Mouse (Mus musculus) MEL (cell line): Measurements from ENCODE around the gene Rbbp9. TPM values are rescaled to one million over a fixed set of nuclear protein-coding genes. Genes with fewer than 3 reads are reported as not detected.
"Not testable (repeated sequence)": the region's sequence is repeated elsewhere in the genome, so short reads cannot be mapped to it uniquely, and the experiment has no call there.

ENCODE experiments used
- DNase-seq: peaks from one replicate; pipeline ENCODE4 v3.0.0; 2011; ENCODE audit warnings: low read depth, low spot score
- H3K27ac ChIP-seq: 2 replicates; pipeline ENCODE4 v1.5.1; 2012; ENCODE audit warnings: low read depth, mild to moderate bottlenecking, control low read depth, low read length, moderate library complexity; ENCODE audit not compliant: control insufficient read depth
- H3K27me3 ChIP-seq, 2 experiments: fragments of 150-350 bp in 1 of 2; sonication (generic) in 1 of 2; 2 replicates each; pipeline ENCODE4 v1.6.1; 2012; ENCODE audit warnings: low read length in 2 of 2, mild to moderate bottlenecking in 2 of 2, improper control_type of control experiment in 1 of 2, moderate library complexity in 1 of 2; ENCODE audit not compliant: insufficient read depth in 2 of 2, control insufficient read depth in 1 of 2
- H3K36me3 ChIP-seq, 2 experiments: 2 replicates each; pipeline ENCODE4 v1.6.1; 2012 to 2014; ENCODE audit warnings: low read length in 2 of 2, improper control_type of control experiment in 1 of 2, inconsistent platforms in 1 of 2, mild to moderate bottlenecking in 1 of 2; ENCODE audit not compliant: insufficient read depth in 2 of 2, control insufficient read depth in 1 of 2
- H3K4me1 ChIP-seq, 2 experiments: fragments of 150-350 bp in 1 of 2; sonication (generic) in 1 of 2; 2 replicates each; pipeline ENCODE4 v1.6.1; 2012; ENCODE audit warnings: low read length in 2 of 2, improper control_type of control experiment in 1 of 2, mild to moderate bottlenecking in 1 of 2; ENCODE audit not compliant: insufficient read depth in 2 of 2, control insufficient read depth in 1 of 2
- H3K4me3 ChIP-seq, 2 experiments: fragments of 150-350 bp in 1 of 2; sonication (generic) in 1 of 2; 2 replicates each; pipeline ENCODE4 v1.5.1; 2012; ENCODE audit warnings: low read depth in 2 of 2, low read length in 2 of 2, mild to moderate bottlenecking in 2 of 2, moderate library complexity in 2 of 2, control low read depth in 1 of 2, improper control_type of control experiment in 1 of 2; ENCODE audit not compliant: control insufficient read depth in 1 of 2, insufficient read depth in 1 of 2
- H3K79me2 ChIP-seq: 2 replicates; pipeline ENCODE4 v1.6.1; 2012; ENCODE audit warnings: mild to moderate bottlenecking, low read length, moderate library complexity; ENCODE audit not compliant: control insufficient read depth, poor library complexity, insufficient read depth
- H3K9ac ChIP-seq: 2 replicates; pipeline ENCODE4 v1.6.1; 2012; ENCODE audit warnings: low read depth, mild to moderate bottlenecking, control low read depth, low read length, moderate library complexity; ENCODE audit not compliant: control insufficient read depth, poor library complexity, severe bottlenecking
- H3K9me3 ChIP-seq: fragments of 150-350 bp; sonication (generic); replicated peaks from 2 replicates; pipeline ENCODE4 v1.6.1; 2012; ENCODE audit warnings: mild to moderate bottlenecking, low read length, improper control_type of control experiment, moderate library complexity; ENCODE audit not compliant: insufficient read depth
- CHD1 ChIP-seq: IDR thresholded peaks from 2 replicates; pipeline ENCODE4 v1.6.1; 2012; ENCODE audit warnings: low read depth, mild to moderate bottlenecking, inconsistent platforms, low read length, improper control_type of control experiment
- CTCF ChIP-seq, 3 experiments: IDR thresholded peaks in 2 of 3; conservative IDR thresholded peaks in 1 of 3; 2 replicates each; pipeline ENCODE4 v1.5.1; 2011 to 2012; ENCODE audit warnings: low read length in 3 of 3, low read depth in 2 of 3, mild to moderate bottlenecking in 2 of 3, improper control_type of control experiment in 1 of 3, inconsistent platforms in 1 of 3, mixed read lengths in 1 of 3, moderate library complexity in 1 of 3; ENCODE audit not compliant: control insufficient read depth in 1 of 3, insufficient read depth in 1 of 3, poor library complexity in 1 of 3, severe bottlenecking in 1 of 3
- ELF1 ChIP-seq: IDR thresholded peaks from 2 replicates; pipeline ENCODE4 v1.6.1; 2014; ENCODE audit warnings: low read depth, mild to moderate bottlenecking, inconsistent platforms, low read length, improper control_type of control experiment, moderate library complexity
- EP300 ChIP-seq, 2 experiments: IDR thresholded peaks; 2 replicates each; pipeline ENCODE4 v1.6.1; 2011; ENCODE audit warnings: improper control_type of control experiment in 2 of 2, low read length in 2 of 2, low read depth in 1 of 2, mild to moderate bottlenecking in 1 of 2
- GABPA ChIP-seq: IDR thresholded peaks from 2 replicates; pipeline ENCODE4 v1.6.1; 2012; ENCODE audit warnings: low read depth, mild to moderate bottlenecking, inconsistent platforms, low read length, improper control_type of control experiment, moderate library complexity
- GATA1 ChIP-seq: IDR thresholded peaks from 2 replicates; pipeline ENCODE4 v1.6.1; 2011; ENCODE audit warnings: low read depth, low read length, improper control_type of control experiment
- HCFC1 ChIP-seq: IDR thresholded peaks from 2 replicates; pipeline ENCODE4 v1.6.1; 2012; ENCODE audit warnings: low read depth, mild to moderate bottlenecking, inconsistent platforms, low read length, improper control_type of control experiment, moderate library complexity
- MAX ChIP-seq: IDR thresholded peaks from 2 replicates; pipeline ENCODE4 v1.6.1; 2011; ENCODE audit warnings: low read length, improper control_type of control experiment
- MAZ ChIP-seq: IDR thresholded peaks from 2 replicates; pipeline ENCODE4 v1.6.1; 2012; ENCODE audit warnings: low read depth, mild to moderate bottlenecking, inconsistent platforms, low read length, improper control_type of control experiment
- MXI1 ChIP-seq: IDR thresholded peaks from 2 replicates; pipeline ENCODE4 v1.6.1; 2011; ENCODE audit warnings: mild to moderate bottlenecking, low read depth, low read length, improper control_type of control experiment
- MYB ChIP-seq: IDR thresholded peaks from 2 replicates; pipeline ENCODE4 v1.6.1; 2011; ENCODE audit warnings: mild to moderate bottlenecking, low read depth, low read length, improper control_type of control experiment
- MYC ChIP-seq: IDR thresholded peaks from 2 replicates; pipeline ENCODE4 v1.6.1; 2011; ENCODE audit warnings: low read depth, mild to moderate bottlenecking, low read length, improper control_type of control experiment, moderate library complexity
- NELFE ChIP-seq: IDR thresholded peaks from 2 replicates; pipeline ENCODE4 v1.6.1; 2011; ENCODE audit warnings: low read depth, low read length, improper control_type of control experiment
- NRF1 ChIP-seq: IDR thresholded peaks from 2 replicates; pipeline ENCODE4 v1.6.1; 2014; ENCODE audit warnings: low read depth, mild to moderate bottlenecking, inconsistent platforms, low read length, improper control_type of control experiment, moderate library complexity; ENCODE audit not compliant: poor library complexity, insufficient read depth, severe bottlenecking
- POLR2A ChIP-seq, 2 experiments: IDR thresholded peaks; 2 replicates each; pipeline ENCODE4 v1.6.1; 2011 to 2012; ENCODE audit warnings: low read length in 2 of 2, mild to moderate bottlenecking in 2 of 2, control low read depth in 1 of 2, improper control_type of control experiment in 1 of 2, low read depth in 1 of 2, moderate library complexity in 1 of 2; ENCODE audit not compliant: control insufficient read depth in 1 of 2, insufficient read depth in 1 of 2, poor library complexity in 1 of 2
- RAD21 ChIP-seq: IDR thresholded peaks from 2 replicates; pipeline ENCODE4 v1.6.1; 2011; ENCODE audit warnings: mild to moderate bottlenecking, low read depth, low read length, improper control_type of control experiment
- SMC3 ChIP-seq: IDR thresholded peaks from 2 replicates; pipeline ENCODE4 v1.6.1; 2011; ENCODE audit warnings: low read depth, low read length, improper control_type of control experiment
- TBP ChIP-seq: IDR thresholded peaks from 2 replicates; pipeline ENCODE4 v1.8.0; 2011; ENCODE audit warnings: low read depth, low read length, improper control_type of control experiment
- UBTF ChIP-seq: IDR thresholded peaks from 2 replicates; pipeline ENCODE4 v1.6.1; 2012; ENCODE audit warnings: low read depth, mild to moderate bottlenecking, inconsistent platforms, low read length, improper control_type of control experiment, moderate library complexity, borderline replicate concordance; ENCODE audit not compliant: insufficient read depth
- USF1 ChIP-seq: IDR thresholded peaks from 2 replicates; pipeline ENCODE4 v1.6.1; 2014; ENCODE audit warnings: low read depth, mild to moderate bottlenecking, inconsistent platforms, low read length, improper control_type of control experiment, moderate library complexity
- ZC3H11A ChIP-seq: IDR thresholded peaks from 2 replicates; pipeline ENCODE4 v1.6.1; 2012; ENCODE audit warnings: low read depth, mild to moderate bottlenecking, inconsistent platforms, low read length, improper control_type of control experiment
- ZNF384 ChIP-seq: IDR thresholded peaks from 2 replicates; pipeline ENCODE4 v1.6.1; 2012; ENCODE audit warnings: low read depth, mild to moderate bottlenecking, inconsistent platforms, low read length, improper control_type of control experiment
- polyA plus RNA-seq, 2 experiments: library from polyadenylated mRNA; stranded (reverse) in 1 of 2; unstranded in 1 of 2; fragments of >175 nt in 1 of 2; fragments of >200 nt in 1 of 2; gene quantifications; 2 replicates each; pipeline versions ENCODE4 v1.2.1 to v1.2.4; 2012; ENCODE audit warnings: low replicate concordance in 2 of 2, low read depth in 1 of 2; ENCODE audit not compliant: insufficient read length in 2 of 2, insufficient read depth in 1 of 2, missing spikeins in 1 of 2
- total RNA-seq: library from RNA; depleted of rRNA; stranded (reverse); fragments of 300-350 nt; gene quantifications from 2 replicates; pipeline ENCODE4 v1.2.3, GENCODE M21; 2012

The Rbbp9 gene
- total and polyA plus RNA-seq, 3 experiments: 0.08 to 0.15 TPM; not detected in 1

- DNase-seq: peak; percentile 86
- H3K27me3 ChIP-seq: no peaks in the 10 kb centered on the region
- H3K27ac ChIP-seq: 0 out of 2 replicates have a peak within 1 kb of the TSS, but pooled peaks have one; percentile 16
- H3K79me2 ChIP-seq: no peaks in the 10 kb centered on the region; the same call in 1 of the 2 replicates
- H3K9ac ChIP-seq: peak within 1 kb of the TSS; percentile 78
- peak within 1 kb of the TSS; percentile 63 to 79 for H3K4me3 ChIP-seq
- H3K9me3 ChIP-seq: no peaks in the 10 kb centered on the region
- H3K4me1 ChIP-seq: no peaks in the 10 kb centered on the region
- H3K36me3 ChIP-seq: no peaks in the 10 kb centered on the region
- TF ChIP-seq ELF1 (peak; percentile 56; the same call in 1 of the 2 replicates), MYC (0 out of 2 replicates have a peak, but pooled peaks have one; percentile 27), NELFE (peak; percentile 59), UBTF (no peak), EP300 (IDR thresholded peaks at IDR 0.05; ENCODE audit: low read depth in 1 of 2, low read length in 2 of 2) (no peak), POLR2A (IDR thresholded peaks at IDR 0.05; ENCODE audit: control insufficient read depth in 1 of 2, insufficient read depth in 1 of 2, low read depth in 1 of 2, low read length in 2 of 2, poor library complexity in 1 of 2) (peak in 1 of 2 experiments; percentile 77; a peak in 2 of 4 replicates), ZC3H11A (no peak), MXI1 (peak; percentile 70), TBP (peak; percentile 45; the same call in 1 of the 2 replicates), HCFC1 (peak; percentile 93)
Measured at GRCm38 (mm10) chr2:144593951-144594651, 43.4 kb upstream of the Rbbp9 start, which contains the start of gene Smim26. Smim26 (plus strand) TSS chr2:144594054.

GRCm38 (mm10) chr2:144593036-144593435, 42.4 kb upstream of the Rbbp9 start:
- not testable (repeated sequence) for H3K9me3 ChIP-seq, H3K4me3 ChIP-seq, H3K4me1 ChIP-seq, H3K79me2 ChIP-seq, H3K27me3 ChIP-seq, H3K36me3 ChIP-seq, H3K27ac ChIP-seq, H3K9ac ChIP-seq
- peak; percentile 39 for DNase-seq
- peak in 1 of 3 experiments; percentile 31; a peak in 2 of 6 replicates for TF ChIP-seq CTCF (IDR thresholded peaks at IDR 0.05 in 2 of 3, conservative IDR thresholded peaks at IDR 0.05 in 1 of 3; ENCODE audit: control insufficient read depth in 1 of 3, insufficient read depth in 1 of 3, low read depth in 2 of 3, low read length in 3 of 3, poor library complexity in 1 of 3, severe bottlenecking in 1 of 3)
- 0 out of 2 replicates have a peak, but pooled peaks have one; percentile 55 for TF ChIP-seq MYC
- peak; percentile 37; the same call in 1 of the 2 replicates for TF ChIP-seq MXI1
- peak; percentile 61; the same call in 1 of the 2 replicates for TF ChIP-seq USF1
- peak; percentile 45; the same call in 1 of the 2 replicates for TF ChIP-seq MAX
- 0 out of 2 replicates have a peak, but pooled peaks have one; percentile 13 for TF ChIP-seq SMC3

GRCm38 (mm10) chr2:144588723-144589122, 38.1 kb upstream of the Rbbp9 start:
- Histone ChIP-seq H3K79me2 (no peaks in the 10 kb centered on the region), H3K36me3 (peaks cover 0 to 16% of the 10 kb centered on the region in 2 experiments; a peak in 2 of 4 replicates)

More at GRCm38 (mm10) chr2:144588723-144589122, 38.1 kb upstream of the Rbbp9 start:
- Histone ChIP-seq H3K9ac (no peak overlapping the region), H3K9me3 (no peaks in the 10 kb centered on the region), H3K27me3 (no peaks in the 10 kb centered on the region), H3K4me3 (no peak overlapping the region), H3K4me1 (no peaks in the 10 kb centered on the region), H3K27ac (no peak overlapping the region)
- DNase-seq: peak; percentile 25
- TF ChIP-seq CHD1: no peak
- TF ChIP-seq RAD21: peak; percentile 22
- TF ChIP-seq POLR2A (IDR thresholded peaks at IDR 0.05; ENCODE audit: control insufficient read depth in 1 of 2, insufficient read depth in 1 of 2, low read depth in 1 of 2, low read length in 2 of 2, poor library complexity in 1 of 2): no peak
- no peak for TF ChIP-seq EP300 (IDR thresholded peaks at IDR 0.05; ENCODE audit: low read depth in 1 of 2, low read length in 2 of 2)
- TF ChIP-seq CTCF (IDR thresholded peaks at IDR 0.05 in 2 of 3, conservative IDR thresholded peaks at IDR 0.05 in 1 of 3; ENCODE audit: control insufficient read depth in 1 of 3, insufficient read depth in 1 of 3, low read depth in 2 of 3, low read length in 3 of 3, poor library complexity in 1 of 3, severe bottlenecking in 1 of 3): peak; percentile 47 to 67 (median 62)
- TF ChIP-seq SMC3: peak; percentile 7; the same call in 1 of the 2 replicates
- TF ChIP-seq MYB: no peak
- no peak for TF ChIP-seq GATA1
- TF ChIP-seq ZNF384: no peak
- no peak for TF ChIP-seq GABPA
- TF ChIP-seq NRF1: no peak
- no peak for TF ChIP-seq MAZ
- no peak for TF ChIP-seq UBTF
